Mouse (Mus musculus) bone marrow macrophage, adult 2 months (primary cell): Measurements from ENCODE around the gene Kcnh4. TPM values are rescaled to one million over a fixed set of nuclear protein-coding genes. Genes with fewer than 3 reads are reported as not detected.

Experiments used
- H3K27ac ChIP-seq: 2 replicates; pipeline ENCODE4 v1.5.1; 2012; ENCODE audit warnings: low read depth, low read length; ENCODE audit not compliant: insufficient read depth
- H3K4me1 ChIP-seq: 2 replicates; pipeline ENCODE4 v1.6.1; 2012; ENCODE audit warnings: low read length; ENCODE audit not compliant: control insufficient read depth, insufficient read depth
- H3K4me3 ChIP-seq: 2 replicates; pipeline ENCODE4 v1.5.1; 2012; ENCODE audit warnings: mild to moderate bottlenecking, low read length, moderate library complexity; ENCODE audit not compliant: insufficient read depth
- CTCF ChIP-seq: IDR thresholded peaks from 2 replicates; pipeline ENCODE4 v1.5.1; 2012; ENCODE audit warnings: low read depth, mild to moderate bottlenecking, low read length, moderate library complexity
- POLR2A ChIP-seq: IDR thresholded peaks from 2 replicates; pipeline ENCODE4 v1.6.1; 2012; ENCODE audit warnings: mild to moderate bottlenecking, low read depth, low read length, borderline replicate concordance
- polyA plus RNA-seq: library from polyadenylated mRNA; stranded (reverse); fragments of >200 nt; gene quantifications from 2 replicates; pipeline ENCODE4 v1.2.4, GENCODE M21; 2012; ENCODE audit not compliant: missing spikeins, insufficient read depth, insufficient read length

Gene Kcnh4
- polyA plus RNA-seq, 1 experiment = not detected

DNA sequence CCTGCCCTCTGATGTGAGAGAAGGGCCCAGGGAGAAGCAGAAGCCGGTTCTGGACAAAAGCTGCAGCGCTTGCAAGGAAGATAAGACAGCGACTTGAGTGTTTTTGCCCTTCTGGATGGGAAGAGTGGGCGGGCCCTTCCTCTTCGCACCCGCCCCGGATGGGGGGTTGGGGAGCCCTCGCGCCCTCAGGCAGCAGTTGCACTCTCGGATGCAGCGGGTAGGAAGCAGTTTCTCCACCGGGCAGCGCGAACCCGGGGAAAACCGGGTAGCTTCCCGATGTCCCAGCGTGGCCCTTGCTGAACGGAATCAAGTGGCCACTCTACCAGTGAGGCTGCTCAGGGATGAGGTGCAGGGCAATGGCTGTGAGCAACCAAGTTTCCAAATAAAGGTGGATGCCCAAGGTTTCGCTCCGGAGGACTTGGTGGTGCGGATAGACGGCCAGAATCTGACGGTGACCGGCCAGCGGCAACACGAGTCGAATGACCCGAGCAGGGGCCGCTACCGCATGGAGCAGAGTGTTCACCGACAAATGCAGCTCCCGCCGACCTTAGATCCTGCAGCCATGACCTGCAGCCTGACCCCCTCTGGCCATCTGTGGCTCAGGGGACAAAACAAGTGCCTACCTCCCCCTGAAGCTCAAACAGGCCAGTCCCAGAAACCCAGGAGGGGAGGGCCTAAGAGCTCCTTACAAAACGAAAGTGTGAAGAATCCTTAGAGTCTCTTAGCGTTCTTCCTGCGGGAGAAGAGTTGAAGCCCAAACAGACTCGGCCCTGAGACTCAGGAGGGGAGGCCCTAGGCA is 45.8 kb downstream of the Kcnh4 start, which contains the start of gene Hspb9:
TSS of gene Hspb9 (plus strand) at position 116 of the 799 bp plus-strand sequence.
- Histone ChIP-seq H3K4me1 (peaks cover 34% of the 10 kb centered on the region), H3K27ac (peak within 1 kb of the TSS; percentile 63), H3K4me3 (peak within 1 kb of the TSS; percentile 51)
- TF ChIP-seq CTCF = no peak
- TF ChIP-seq POLR2A = no peak

DNA sequence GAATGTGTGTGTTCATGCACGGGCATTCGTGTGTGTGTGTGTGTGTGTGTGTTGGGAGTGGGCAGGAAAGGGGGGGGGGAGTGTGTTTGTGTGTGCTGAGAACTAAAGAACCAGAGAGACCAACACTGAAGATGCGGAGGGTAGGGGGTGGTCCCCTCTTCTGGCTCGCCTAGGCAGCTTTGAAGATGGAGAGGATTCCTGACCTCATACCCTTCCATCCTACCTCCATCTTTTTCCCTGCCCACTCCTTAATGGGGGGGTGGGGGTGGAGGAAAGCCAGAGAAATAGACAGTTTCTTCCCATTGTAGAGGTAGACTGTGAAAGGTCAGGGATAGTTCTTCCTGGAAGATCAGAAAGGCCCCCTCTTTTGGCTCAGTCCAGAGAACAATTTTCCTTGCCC is 46.6 kb downstream of the Kcnh4 start:
- Histone ChIP-seq H3K27ac (peak overlapping the region; percentile 63), H3K4me3 (peak overlapping the region; percentile 51; the same call in 1 of the 2 replicates), H3K4me1 (peaks cover 28% of the 10 kb centered on the region)
- TF ChIP-seq POLR2A = no peak
- no peak for TF ChIP-seq CTCF

DNA sequence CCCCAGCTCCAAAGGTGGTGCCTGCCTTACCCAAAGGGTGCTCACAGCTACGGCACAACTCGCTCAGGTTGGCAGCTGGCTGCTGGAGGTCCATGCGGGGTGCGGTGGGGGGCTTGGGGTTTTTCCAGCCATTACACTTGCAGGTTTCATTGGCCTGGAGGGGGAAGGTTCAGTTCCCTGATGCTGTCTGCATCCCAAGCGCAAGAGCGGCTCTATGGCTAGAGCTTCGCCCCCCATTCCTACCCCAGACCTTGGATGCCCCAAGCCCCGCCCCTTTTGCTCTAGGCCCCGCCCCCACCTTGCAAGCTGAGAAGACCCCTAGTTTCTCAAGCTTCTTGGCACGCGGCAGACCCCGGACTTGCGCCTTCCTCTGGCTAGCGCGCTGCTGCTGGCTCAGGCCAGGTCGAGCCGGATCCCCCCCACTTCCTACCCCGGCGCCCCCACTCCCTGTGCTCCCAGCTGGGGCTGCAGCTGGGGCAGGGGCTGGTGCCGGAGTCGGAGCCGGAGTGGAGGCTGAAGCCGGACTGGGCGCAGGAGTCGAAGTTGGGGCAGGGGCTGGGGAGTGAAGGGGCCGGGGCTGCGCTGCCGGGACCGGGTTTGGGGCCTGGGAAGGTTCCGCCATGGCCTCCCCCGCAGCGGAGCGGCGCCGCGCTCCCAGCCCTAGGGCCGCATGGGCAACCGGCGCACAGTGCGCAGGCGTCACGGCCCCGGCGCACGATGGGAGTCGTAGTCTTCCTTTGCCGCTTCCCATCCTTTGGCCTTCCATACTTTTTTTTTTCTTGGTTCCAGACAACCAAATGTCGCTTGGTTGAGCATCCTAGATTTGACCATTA is 47.7 kb downstream of the Kcnh4 start, which contains the start of gene Kat2a:
TSS of gene Kat2a (minus strand) at position 683 of the 833 bp plus-strand sequence.
- Histone ChIP-seq H3K27ac (peak within 1 kb of the TSS; percentile 63), H3K4me1 (peaks cover 28% of the 10 kb centered on the region), H3K4me3 (peak within 1 kb of the TSS; percentile 82)
- TF ChIP-seq POLR2A (peak; percentile 81; the same call in 1 of the 2 replicates), CTCF (no peak)

DNA sequence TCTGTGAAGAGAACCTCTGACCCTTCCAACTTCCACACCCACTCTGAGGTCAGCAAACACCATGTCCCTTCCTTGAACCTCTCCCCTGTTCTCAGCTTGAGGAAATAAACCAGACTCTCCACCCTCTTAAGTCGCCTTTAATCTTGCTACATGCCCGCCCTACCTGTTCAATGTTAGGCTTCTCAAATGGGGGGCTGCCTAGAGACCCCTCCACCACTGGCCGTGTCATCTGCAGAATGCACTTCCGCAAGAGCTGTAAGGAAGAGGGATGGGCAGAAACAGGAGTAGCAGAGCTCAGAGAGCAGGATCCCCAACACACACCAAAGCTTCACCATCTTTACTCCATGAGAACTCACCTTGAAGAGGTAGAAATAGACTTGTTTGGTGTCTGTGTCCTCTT is 48.8 kb downstream of the Kcnh4 start:
- Histone ChIP-seq H3K27ac (no peak overlapping the region), H3K4me3 (peak overlapping the region; percentile 82; the same call in 1 of the 2 replicates), H3K4me1 (peaks cover 28% of the 10 kb centered on the region)
- TF ChIP-seq POLR2A (no peak), CTCF (no peak)

DNA sequence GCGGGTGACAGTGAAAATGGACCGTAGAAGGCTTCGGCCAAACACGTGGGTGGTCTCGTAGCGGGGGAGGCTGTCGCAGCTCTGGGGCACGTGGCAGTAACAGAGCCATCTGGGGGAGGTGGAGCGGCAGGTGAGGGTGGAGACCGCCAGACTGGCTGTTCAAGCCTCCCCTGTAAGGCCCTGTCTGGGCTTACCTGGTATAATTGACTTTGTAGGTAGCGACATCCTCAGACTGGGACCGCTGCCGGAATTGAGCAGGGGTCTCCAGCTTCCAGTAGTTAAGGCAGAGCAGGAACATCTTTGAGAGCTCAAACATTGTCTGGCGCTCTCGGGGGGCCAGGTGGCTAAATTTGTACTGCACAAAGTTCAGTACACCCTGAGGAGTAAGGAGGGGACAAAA is 49.2 kb downstream of the Kcnh4 start:
- TF ChIP-seq POLR2A (no peak), CTCF (no peak)
- Histone ChIP-seq H3K27ac (no peak overlapping the region), H3K4me3 (no peak overlapping the region), H3K4me1 (peaks cover 28% of the 10 kb centered on the region)

DNA sequence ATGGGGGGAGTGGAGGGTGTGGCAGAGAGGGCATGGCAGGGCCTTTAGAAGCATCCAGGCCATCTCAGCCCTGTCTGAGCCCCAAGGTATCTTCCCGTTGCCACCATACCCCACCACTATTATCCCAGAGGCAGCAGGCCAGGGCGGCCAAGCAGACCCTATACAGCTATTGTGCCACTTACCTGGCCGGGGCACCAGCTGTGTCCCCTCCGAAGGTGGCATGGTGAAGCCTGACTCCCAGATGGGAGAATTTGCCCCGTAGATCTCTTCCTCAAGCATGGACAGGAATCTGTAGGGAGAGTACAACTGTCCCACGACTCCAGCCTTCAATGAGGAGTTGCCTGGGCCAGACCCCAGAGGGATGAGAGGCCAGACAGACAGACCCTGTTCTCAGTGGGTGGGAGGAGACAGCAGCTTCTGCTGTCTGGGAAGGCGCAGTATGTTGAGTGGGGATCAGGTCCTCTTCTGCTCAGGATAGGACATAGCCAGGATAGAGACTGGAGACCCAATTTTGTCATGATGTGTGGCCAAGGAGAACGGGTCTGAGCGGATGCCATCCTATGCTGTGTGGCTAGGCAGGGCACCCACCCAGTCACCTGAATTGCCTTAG is 50.4 kb downstream of the Kcnh4 start:
- H3K4me3 ChIP-seq = no peak overlapping the region
- TF ChIP-seq POLR2A (no peak), CTCF (no peak)
- no peak overlapping the region for H3K27ac ChIP-seq
- H3K4me1 ChIP-seq = peaks cover 32% of the 10 kb centered on the region

DNA sequence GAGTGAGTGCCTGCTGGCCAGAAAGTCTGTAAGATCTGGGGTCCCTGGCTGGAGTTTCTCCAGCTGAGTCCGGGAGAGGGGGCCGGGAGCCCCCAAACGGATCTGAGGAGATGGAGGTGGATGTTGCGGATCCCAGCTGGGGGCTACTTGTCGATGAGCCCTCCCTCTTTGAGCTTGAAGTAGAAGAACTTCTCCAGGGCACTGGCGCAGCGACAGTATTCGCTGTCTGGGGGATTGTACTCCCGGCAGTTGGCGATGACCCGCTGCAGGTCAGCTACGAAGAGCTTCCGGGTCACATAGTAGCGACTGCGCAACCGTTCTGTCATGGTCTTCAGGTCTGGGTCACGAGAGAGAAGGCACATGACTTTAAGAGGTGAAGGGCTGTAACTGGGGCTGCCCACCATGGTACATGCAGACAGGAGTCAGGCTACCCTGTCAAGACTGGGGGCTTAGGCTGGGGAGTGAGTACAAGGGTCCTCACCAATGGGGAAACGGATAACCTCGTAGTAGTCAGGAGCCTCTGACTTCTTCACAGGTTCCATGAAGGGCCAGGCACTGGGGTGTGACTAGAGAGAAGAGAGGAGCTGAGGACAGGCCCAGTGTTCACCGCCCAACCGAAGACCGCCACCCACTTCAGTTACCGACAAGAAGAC is 54.5 kb downstream of the Kcnh4 start:
- H3K4me1 ChIP-seq = peaks cover 17% of the 10 kb centered on the region
- H3K4me3 ChIP-seq = no peak overlapping the region
- TF ChIP-seq CTCF (no peak), POLR2A (no peak)
- no peak overlapping the region for H3K27ac ChIP-seq

DNA sequence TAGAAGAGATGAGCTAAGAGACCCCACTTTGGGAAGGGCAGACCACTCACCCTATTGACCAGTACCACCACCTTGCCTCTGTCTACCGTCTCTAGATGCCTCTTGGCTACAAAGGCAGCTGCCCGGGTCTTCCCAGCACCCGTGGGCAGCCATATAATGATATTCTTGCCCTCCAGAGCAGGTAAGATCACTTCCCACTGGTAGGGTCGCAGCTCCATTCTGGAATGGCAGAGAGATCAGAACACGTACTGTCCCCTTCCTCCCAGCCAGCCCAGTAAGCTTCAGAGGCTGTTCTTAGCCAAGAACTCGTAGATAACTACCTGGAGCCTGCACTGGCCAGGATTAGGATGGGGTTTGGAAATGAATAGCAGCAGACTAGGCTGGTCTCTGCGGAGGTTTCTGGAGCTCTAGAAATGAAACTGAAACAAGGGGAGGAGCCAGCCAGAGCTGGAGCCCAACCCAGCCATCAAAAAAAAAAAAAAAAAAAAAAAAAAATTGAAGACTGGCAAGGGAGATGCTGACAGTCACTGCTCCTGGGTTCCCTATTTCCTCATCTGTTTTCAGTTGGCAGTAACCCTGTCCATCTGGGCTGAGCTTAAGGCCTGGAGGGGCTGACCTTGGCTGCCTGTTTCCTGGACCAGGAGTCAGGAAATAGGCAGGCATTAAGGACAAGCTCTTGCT is 55.8 kb downstream of the Kcnh4 start, which contains the start of gene Dhx58:
TSS of gene Dhx58 (minus strand) at position 421 of the 681 bp plus-strand sequence.
- TF ChIP-seq CTCF = no peak
- TF ChIP-seq POLR2A = no peak
- Histone ChIP-seq H3K27ac (peak within 1 kb of the TSS; percentile 64), H3K4me1 (peaks cover 17% of the 10 kb centered on the region), H3K4me3 (peak within 1 kb of the TSS; percentile 73)

DNA sequence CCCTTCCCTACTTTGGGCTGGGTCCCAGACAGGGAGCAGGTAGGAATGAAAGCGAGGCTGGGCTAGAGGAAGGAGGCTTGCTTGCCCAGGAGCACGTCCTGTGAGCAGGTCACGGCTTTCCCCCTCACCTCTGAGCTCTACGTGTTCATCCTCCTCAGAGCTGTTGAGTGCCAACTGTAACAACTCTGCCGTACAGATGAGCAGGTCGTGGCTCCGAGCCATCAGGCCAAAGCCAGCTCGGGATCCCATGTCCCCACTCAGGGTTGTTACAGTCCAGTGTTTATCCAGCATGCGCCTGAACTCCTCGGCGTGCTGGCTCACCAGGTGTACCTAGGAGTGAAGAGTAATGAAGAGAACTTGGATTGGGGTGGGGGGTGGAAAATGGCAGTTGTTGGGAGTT is 56.4 kb downstream of the Kcnh4 start:
- H3K4me1 ChIP-seq = peaks cover 17% of the 10 kb centered on the region
- H3K4me3 ChIP-seq = peak overlapping the region; percentile 73
- no peak overlapping the region for H3K27ac ChIP-seq
- TF ChIP-seq CTCF = no peak
- no peak for TF ChIP-seq POLR2A
